Mouse (Mus musculus) embryonic facial prominence, embryonic 11.5 days (tissue): Measurements from ENCODE around the gene Pex26. TPM values are rescaled to one million over a fixed set of nuclear protein-coding genes. Genes with fewer than 3 reads are reported as not detected.
A peak's percentile ranks its signal among the peaks of the same experiment; 100 is the strongest.

Experiments used
- ATAC-seq: fragments of 200-750 bp; cut with Nextera tagmentation; replicated peaks from 2 replicates; pipeline ENCODE4 v1.8.0; 2017; ENCODE audit warnings: low read depth; ENCODE audit not compliant: insufficient number of reproducible peaks, low FRiP score, low TSS enrichment
- DNase-seq: peaks from one replicate; pipeline ENCODE4 v3.0.0-alpha.2; 2015; ENCODE audit warnings: low spot score
- H3K27ac ChIP-seq: fragments of 300-500 bp; sonication (generic); replicated peaks from 2 replicates; pipeline ENCODE4 v1.5.1; 2014; ENCODE audit warnings: mild to moderate bottlenecking, low read depth, low read length, control low read depth
- H3K27me3 ChIP-seq: fragments of 300-500 bp; sonication (generic); 2 replicates; pipeline ENCODE4 v1.6.1; 2014; ENCODE audit warnings: mild to moderate bottlenecking, low read length, moderate library complexity, mixed read lengths; ENCODE audit not compliant: control insufficient read depth, insufficient read depth
- H3K36me3 ChIP-seq: fragments of 300-500 bp; sonication (generic); replicated peaks from 2 replicates; pipeline ENCODE4 v1.6.1; 2014; ENCODE audit warnings: low read depth, mild to moderate bottlenecking, low read length, moderate library complexity, mixed read lengths; ENCODE audit not compliant: control insufficient read depth, insufficient read depth
- H3K4me1 ChIP-seq: fragments of 300-500 bp; sonication (generic); 2 replicates; pipeline ENCODE4 v1.6.1; 2014; ENCODE audit warnings: low read length, mixed read lengths; ENCODE audit not compliant: control insufficient read depth, insufficient read depth
- H3K4me2 ChIP-seq: fragments of 300-500 bp; sonication (generic); 2 replicates; pipeline ENCODE4 v1.6.1; 2014; ENCODE audit warnings: low read depth, mild to moderate bottlenecking, control low read depth, low read length, moderate library complexity
- H3K4me3 ChIP-seq: fragments of 300-500 bp; sonication (generic); 2 replicates; pipeline ENCODE4 v1.5.1; 2014; ENCODE audit warnings: low read depth, low read length, control low read depth
- H3K9ac ChIP-seq: fragments of 300-500 bp; sonication (generic); replicated peaks from 2 replicates; pipeline ENCODE4 v1.6.1; 2014; ENCODE audit warnings: mild to moderate bottlenecking, control low read depth, low read length
- H3K9me3 ChIP-seq: fragments of 300-500 bp; sonication (generic); replicated peaks from 2 replicates; pipeline ENCODE4 v1.6.1; 2016; ENCODE audit warnings: mild to moderate bottlenecking, low read length, inconsistent platforms, mixed read lengths; ENCODE audit not compliant: control insufficient read depth
- WGBS: fragments of 180-500 bp; shearing (Covaris S2); extraction: QIAGEN DNeasy Blood & Tissue Kit; methylation state at CpG from one replicate; pipeline ENCODE4 v1.1.7; 2014; 5-methylcytosine and 5-hydroxymethylcytosine counted together
- polyA plus RNA-seq: library from polyadenylated mRNA; unstranded; fragments of >200 nt; fragmentation: Nextera tagmentation; extraction: Ambion mirVana; gene quantifications from 2 replicates; pipeline ENCODE4 v1.2.1, GENCODE M21; 2014

The Pex26 gene
- polyA plus RNA-seq, 1 experiment from 2014 or later, result 7.1 TPM

GRCm38 (mm10) chr6:121171102-121171501 lies 12.4 kb upstream of the Pex26 start:
- DNase-seq (no peak), ATAC-seq (no peak)
- H3K36me3 ChIP-seq, result no peaks in the 10 kb centered on the region
- 91% methylated on average over 6 of the region's 6 CpGs for WGBS
- H3K27me3 ChIP-seq, result no peaks in the 10 kb centered on the region
- H3K4me3 ChIP-seq, result no peak overlapping the region
- H3K4me1 ChIP-seq, result 0 out of 2 replicates have a peak, but pooled peaks cover 2% of the 10 kb centered on the region
- H3K27ac ChIP-seq, result no peak overlapping the region
- no peak overlapping the region for H3K9ac ChIP-seq
- H3K4me2 ChIP-seq, result no peak overlapping the region
- no peaks in the 10 kb centered on the region for H3K9me3 ChIP-seq

DNA sequence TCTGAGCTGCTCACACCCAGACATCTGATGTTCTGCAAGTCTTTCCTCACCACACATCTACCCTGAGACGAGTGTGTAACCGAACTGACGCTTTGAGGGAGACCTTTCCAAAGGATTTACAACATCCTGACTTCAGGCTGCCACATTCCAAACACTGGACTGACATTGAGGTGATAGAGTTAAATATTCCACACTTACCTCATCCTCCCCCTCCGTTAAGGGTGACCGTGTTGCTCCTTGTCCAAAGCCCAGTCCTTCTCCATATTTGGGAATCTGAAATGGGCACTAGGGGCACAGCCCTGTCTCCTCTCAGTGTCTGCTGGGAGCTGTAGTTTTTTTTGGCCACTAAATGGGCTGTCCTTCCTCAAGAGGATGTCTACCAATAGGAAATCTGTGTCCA lies 10.0 kb upstream of the Pex26 start:
- no peak for ATAC-seq
- H3K27ac ChIP-seq, result no peak overlapping the region

GRCm38 (mm10) chr6:121174761-121175160 lies 8.7 kb upstream of the Pex26 start:
- no peak for DNase-seq
- H3K4me1 ChIP-seq, result peaks cover 3% of the 10 kb centered on the region; the same call in 1 of the 2 replicates
- H3K27me3 ChIP-seq, result no peaks in the 10 kb centered on the region
- no peak overlapping the region for H3K9ac ChIP-seq
- no peak overlapping the region for H3K4me3 ChIP-seq
- no peak for ATAC-seq
- no peaks in the 10 kb centered on the region for H3K36me3 ChIP-seq
- WGBS, result 93% methylated on average over 6 of the region's 6 CpGs
- no peak overlapping the region for H3K4me2 ChIP-seq
- H3K9me3 ChIP-seq, result no peaks in the 10 kb centered on the region
- H3K27ac ChIP-seq, result no peak overlapping the region

More for the DNA sequence above, 10.0 kb upstream of the Pex26 start:
- H3K4me3 ChIP-seq, result no peak overlapping the region
- peaks cover 3% of the 10 kb centered on the region; the same call in 1 of the 2 replicates for H3K4me1 ChIP-seq
- no peaks in the 10 kb centered on the region for H3K36me3 ChIP-seq
- H3K27me3 ChIP-seq, result no peaks in the 10 kb centered on the region
- WGBS, result 76% methylated on average over 5 of the region's 5 CpGs
- no peak overlapping the region for H3K9ac ChIP-seq
- DNase-seq, result no peak
- no peak overlapping the region for H3K4me2 ChIP-seq
- H3K9me3 ChIP-seq, result no peaks in the 10 kb centered on the region

DNA sequence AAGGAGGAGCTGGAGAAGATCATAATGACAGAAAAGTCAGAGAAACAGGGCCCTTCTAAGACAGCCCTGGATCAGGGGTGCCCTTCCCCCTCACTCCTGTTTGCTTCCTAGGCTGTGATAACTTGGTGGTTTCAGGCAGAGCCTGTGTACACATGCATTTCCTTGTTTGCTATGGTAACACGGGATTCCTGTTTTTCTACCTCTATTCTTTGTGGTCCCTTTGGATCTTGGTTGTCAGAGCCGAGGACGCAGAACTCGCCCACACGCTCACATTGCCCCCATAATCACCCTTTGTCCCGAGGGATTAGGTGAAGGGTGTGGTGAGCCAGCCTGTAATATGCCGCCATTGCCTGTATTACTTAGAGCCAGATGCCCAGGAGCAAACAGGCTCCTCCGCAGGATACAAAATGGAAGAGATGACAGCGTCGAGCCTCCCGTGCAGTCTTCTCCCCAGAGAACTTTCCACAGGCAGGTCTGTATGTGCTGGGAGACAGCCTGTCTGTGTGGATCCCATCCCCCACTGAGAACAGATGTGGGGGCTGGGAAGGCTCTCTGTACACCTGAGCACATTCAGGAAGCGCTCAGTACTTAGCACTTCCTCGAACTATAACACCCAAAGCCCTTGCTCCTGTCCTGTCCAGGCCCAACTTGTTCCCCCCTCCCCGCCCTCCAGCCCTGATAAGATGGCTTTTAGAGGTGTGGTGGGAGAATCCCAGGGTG lies 7.3 kb upstream of the Pex26 start:
- Histone ChIP-seq H3K9ac (no peak overlapping the region), H3K4me3 (no peak overlapping the region), H3K4me2 (no peak overlapping the region), H3K27me3 (no peaks in the 10 kb centered on the region), H3K4me1 (peaks cover 3% of the 10 kb centered on the region; the same call in 1 of the 2 replicates), H3K9me3 (no peaks in the 10 kb centered on the region), H3K36me3 (no peaks in the 10 kb centered on the region), H3K27ac (no peak overlapping the region)
- DNase-seq (peak; percentile 46), ATAC-seq (0 out of 2 replicates have a peak, but pooled peaks have one; percentile 32)
- 46% methylated on average over 14 of the region's 14 CpGs for WGBS

- Histone ChIP-seq H3K9ac (no peak overlapping the region), H3K4me3 (no peak overlapping the region), H3K4me1 (peaks cover 3% of the 10 kb centered on the region; the same call in 1 of the 2 replicates), H3K36me3 (no peaks in the 10 kb centered on the region), H3K27me3 (no peaks in the 10 kb centered on the region), H3K27ac (no peak overlapping the region), H3K9me3 (no peaks in the 10 kb centered on the region), H3K4me2 (no peak overlapping the region)
- 85% methylated on average over 4 of the region's 4 CpGs for WGBS
- DNase-seq (no peak), ATAC-seq (no peak)
Measured at GRCm38 (mm10) chr6:121176731-121177098, 6.8 kb upstream of the Pex26 start.

DNA sequence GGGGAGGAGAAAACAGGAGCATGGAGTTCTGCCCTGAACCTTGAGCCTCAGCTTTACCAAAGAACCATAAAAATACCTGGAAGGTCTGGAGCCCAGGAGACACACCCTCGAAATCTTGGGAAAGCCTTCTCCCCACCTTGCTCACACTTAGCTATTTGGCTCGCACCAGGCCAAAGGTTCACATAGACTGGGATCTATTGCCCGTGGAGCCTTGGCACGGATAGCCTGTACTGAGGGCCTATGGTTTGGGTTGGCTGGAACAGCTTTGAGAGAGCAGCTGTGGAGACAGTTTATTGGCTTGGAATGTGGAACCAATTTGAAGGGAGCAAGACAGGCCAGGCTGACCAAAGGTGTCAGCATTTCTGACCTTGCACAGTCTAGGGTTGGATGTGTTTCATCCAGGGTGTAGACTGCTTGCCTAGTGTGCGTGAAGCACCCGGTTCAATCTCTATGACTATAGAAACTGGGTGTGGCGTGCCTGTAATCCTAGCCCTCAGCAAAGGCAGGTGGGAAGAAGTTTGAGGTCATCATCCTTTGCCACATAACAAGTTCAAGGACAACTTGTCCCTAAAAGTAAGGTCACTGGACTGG lies 6.3 kb upstream of the Pex26 start:
- ATAC-seq, result no peak
- WGBS, result 83% methylated on average over 7 of the region's 7 CpGs
- H3K4me2 ChIP-seq, result no peak overlapping the region

GRCm38 (mm10) chr6:121178700-121179358 lies 4.6 kb upstream of the Pex26 start:
- WGBS, result 60% methylated on average over 7 of the region's 7 CpGs
- no peaks in the 10 kb centered on the region for H3K9me3 ChIP-seq
- no peak overlapping the region for H3K9ac ChIP-seq
- ATAC-seq (no peak), DNase-seq (peak; percentile 87)
- H3K36me3 ChIP-seq, result no peaks in the 10 kb centered on the region
- no peak overlapping the region for H3K4me3 ChIP-seq
- H3K27me3 ChIP-seq, result no peaks in the 10 kb centered on the region
- peaks cover 3% of the 10 kb centered on the region; the same call in 1 of the 2 replicates for H3K4me1 ChIP-seq
- H3K4me2 ChIP-seq, result no peak overlapping the region
- no peak overlapping the region for H3K27ac ChIP-seq

More for the DNA sequence above, 6.3 kb upstream of the Pex26 start:
- Histone ChIP-seq H3K4me3 (no peak overlapping the region), H3K4me1 (peaks cover 3% of the 10 kb centered on the region; the same call in 1 of the 2 replicates), H3K27me3 (no peaks in the 10 kb centered on the region), H3K9me3 (no peaks in the 10 kb centered on the region), H3K27ac (no peak overlapping the region), H3K9ac (no peak overlapping the region), H3K36me3 (no peaks in the 10 kb centered on the region)
- DNase-seq, result no peak

DNA sequence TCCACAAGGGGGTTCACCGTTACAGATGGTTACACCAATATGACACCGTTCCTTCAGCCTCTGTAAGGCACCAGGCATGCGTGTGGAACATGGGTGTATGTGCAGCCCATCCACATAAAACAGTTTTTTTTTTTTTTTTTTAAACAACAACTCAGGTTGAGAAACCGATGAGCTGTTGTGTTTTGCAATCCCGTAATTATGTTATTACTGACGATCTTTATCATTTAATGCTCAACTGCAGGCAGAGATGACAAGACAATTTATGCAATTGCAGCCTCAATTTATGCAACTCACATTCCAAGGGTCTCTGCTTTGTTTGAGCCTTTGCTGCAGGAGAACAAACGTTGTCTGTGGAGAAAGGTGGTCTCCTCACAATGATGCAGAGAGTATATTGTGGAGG lies 3.6 kb upstream of the Pex26 start:
- Histone ChIP-seq H3K9ac (no peak overlapping the region), H3K4me1 (peaks cover 3% of the 10 kb centered on the region; the same call in 1 of the 2 replicates), H3K27me3 (no peaks in the 10 kb centered on the region), H3K4me3 (no peak overlapping the region), H3K4me2 (no peak overlapping the region), H3K27ac (no peak overlapping the region), H3K9me3 (no peaks in the 10 kb centered on the region), H3K36me3 (no peaks in the 10 kb centered on the region)
- no peak for DNase-seq
- ATAC-seq, result no peak
- whole genome bisulfite sequencing, result 72% methylated on average over 7 of the region's 7 CpGs
